Mouse (Mus musculus) T-helper 2 cell (primary cell): Measurements from ENCODE around the gene Foxj2.

Experiments
- in situ Hi-C: fragments of 300-600 bp; cut with MboI, MseI; formaldehyde crosslinking; loops from one replicate; pipeline ENCODE4 v1.15.1; 2025; ENCODE audit warnings: high pct_unique_total_duplicates

Foxj2 gene

GRCm38 (mm10) chr6:122811771-122812600 is 7.7 kb upstream of the Foxj2 start:
- in situ Hi-C loops = loop anchor here (25.0 kb wide), 1 partner anchor 1575 kb away; the partner anchor contains the start of gene Usp18

- in situ Hi-C loops = loop anchor here (25.0 kb wide), 1 partner anchor 1575 kb away; the partner anchor contains the start of gene Usp18
Measured at GRCm38 (mm10) chr6:122812716-122813115, 7.0 kb upstream of the Foxj2 start.

- in situ Hi-C loops = loop anchor here (25.0 kb wide), 1 partner anchor 1576 kb away; the partner anchor contains the start of gene Usp18
Measured at GRCm38 (mm10) chr6:122813640-122814039, 6.1 kb upstream of the Foxj2 start.

- in situ Hi-C loops = loop anchor here (25.0 kb wide), 1 partner anchor 1583 kb away; the partner anchor contains the start of gene Usp18
Measured at GRCm38 (mm10) chr6:122820071-122820798, 521 bp downstream of the Foxj2 start.

- in situ Hi-C loops = loop anchor here (25.0 kb wide), 1 partner anchor 1584 kb away; the partner anchor contains the start of gene Usp18
Measured at GRCm38 (mm10) chr6:122820799-122821650, 1.3 kb downstream of the Foxj2 start.

- in situ Hi-C loops = loop anchor here (25.0 kb wide), 1 partner anchor 1585 kb away; the partner anchor contains the start of gene Usp18
Measured at GRCm38 (mm10) chr6:122821822-122822221, 2.1 kb downstream of the Foxj2 start.

- in situ Hi-C loops = loop anchor here (25.0 kb wide), 1 partner anchor 1587 kb away; the partner anchor contains the start of gene Usp18
Measured at GRCm38 (mm10) chr6:122824086-122824485, 4.4 kb downstream of the Foxj2 start.

GRCm38 (mm10) chr6:122825166-122825565 is 5.5 kb downstream of the Foxj2 start:
- in situ Hi-C loops = no loop called here

- in situ Hi-C loops = no loop called here
Measured at GRCm38 (mm10) chr6:122825923-122826742, 6.4 kb downstream of the Foxj2 start.

- in situ Hi-C loops = no loop called here
Measured at GRCm38 (mm10) chr6:122828086-122828485, 8.4 kb downstream of the Foxj2 start.

- in situ Hi-C loops = no loop called here
Measured at GRCm38 (mm10) chr6:122832880-122833279, 13.2 kb downstream of the Foxj2 start.

- in situ Hi-C loops = no loop called here
Measured at GRCm38 (mm10) chr6:122834365-122834764, 14.7 kb downstream of the Foxj2 start.

- in situ Hi-C loops = no loop called here
Measured at GRCm38 (mm10) chr6:122836974-122837373, 17.3 kb downstream of the Foxj2 start.

GRCm38 (mm10) chr6:122837539-122837938 is 17.8 kb downstream of the Foxj2 start:
- in situ Hi-C loops = no loop called here

GRCm38 (mm10) chr6:122843759-122844158 is 24.0 kb downstream of the Foxj2 start:
- in situ Hi-C loops = no loop called here

GRCm38 (mm10) chr6:122852696-122853095 is 33.0 kb downstream of the Foxj2 start:
- in situ Hi-C loops = no loop called here

- in situ Hi-C loops = no loop called here
Measured at GRCm38 (mm10) chr6:122854552-122854951, 34.8 kb downstream of the Foxj2 start.

- in situ Hi-C loops = no loop called here
Measured at GRCm38 (mm10) chr6:122855955-122856354, 36.2 kb downstream of the Foxj2 start, which contains the start of gene C3ar1. TSS of gene C3ar1 (minus strand) at chr6:122856161.

GRCm38 (mm10) chr6:122862434-122862833 is 42.7 kb downstream of the Foxj2 start:
- in situ Hi-C loops = no loop called here

GRCm38 (mm10) chr6:122862871-122863270 is 43.2 kb downstream of the Foxj2 start:
- in situ Hi-C loops = no loop called here
